Mouse (Mus musculus): Measurements from ENCODE around the gene Abcb10. TPM values are rescaled to one million over a fixed set of nuclear protein-coding genes. Genes with fewer than 3 reads are reported as not detected.

Abcb10 gene
- polyA plus RNA-seq, 1 experiment: 2.9 TPM

- TF ChIP-seq CTCF (IDR thresholded peaks at IDR 0.05; ENCODE audit: control insufficient read depth, insufficient read depth, insufficient replicate concordance, low read depth, low read length): no peak
- no peak for TF ChIP-seq POLR2A (IDR thresholded peaks at IDR 0.05; ENCODE audit: control insufficient read depth, low read depth, low read length)
- Histone ChIP-seq H3K4me1 (ENCODE audit: control insufficient read depth, insufficient read depth, low read length) (no peaks in the 10 kb centered on the region), H3K27ac (ENCODE audit: control insufficient read depth, insufficient read depth, low read depth, low read length) (no peak overlapping the region), H3K27me3 (ENCODE audit: control insufficient read depth, insufficient read depth, low read length) (no peaks in the 10 kb centered on the region), H3K4me3 (ENCODE audit: control insufficient read depth, low read depth, low read length) (no peak overlapping the region), H3K36me3 (ENCODE audit: control insufficient read depth, insufficient read depth, low read length) (no peaks in the 10 kb centered on the region; the same call in 1 of the 2 replicates)
These were observed 11.1 kb upstream of the Abcb10 start for GRCm38 (mm10) chr8:123993997-123994396.

GRCm38 (mm10) chr8:123993597-123993996, 10.7 kb upstream of the Abcb10 start:
- Histone ChIP-seq H3K4me3 (ENCODE audit: control insufficient read depth, low read depth, low read length) (no peak overlapping the region), H3K27me3 (ENCODE audit: control insufficient read depth, insufficient read depth, low read length) (no peaks in the 10 kb centered on the region), H3K27ac (ENCODE audit: control insufficient read depth, insufficient read depth, low read depth, low read length) (no peak overlapping the region), H3K36me3 (ENCODE audit: control insufficient read depth, insufficient read depth, low read length) (no peaks in the 10 kb centered on the region; the same call in 1 of the 2 replicates), H3K4me1 (ENCODE audit: control insufficient read depth, insufficient read depth, low read length) (no peaks in the 10 kb centered on the region)
- TF ChIP-seq POLR2A (IDR thresholded peaks at IDR 0.05; ENCODE audit: control insufficient read depth, low read depth, low read length) (no peak), CTCF (IDR thresholded peaks at IDR 0.05; ENCODE audit: control insufficient read depth, insufficient read depth, insufficient replicate concordance, low read depth, low read length) (no peak)

GRCm38 (mm10) chr8:123992587-123992986, 9.7 kb upstream of the Abcb10 start:
- H3K27me3 ChIP-seq (ENCODE audit: control insufficient read depth, insufficient read depth, low read length): no peaks in the 10 kb centered on the region
- TF ChIP-seq POLR2A (IDR thresholded peaks at IDR 0.05; ENCODE audit: control insufficient read depth, low read depth, low read length) (no peak), CTCF (IDR thresholded peaks at IDR 0.05; ENCODE audit: control insufficient read depth, insufficient read depth, insufficient replicate concordance, low read depth, low read length) (no peak)
- H3K36me3 ChIP-seq (ENCODE audit: control insufficient read depth, insufficient read depth, low read length): no peaks in the 10 kb centered on the region; the same call in 1 of the 2 replicates
- no peak overlapping the region for H3K27ac ChIP-seq (ENCODE audit: control insufficient read depth, insufficient read depth, low read depth, low read length)
- H3K4me3 ChIP-seq (ENCODE audit: control insufficient read depth, low read depth, low read length): no peak overlapping the region
- no peaks in the 10 kb centered on the region for H3K4me1 ChIP-seq (ENCODE audit: control insufficient read depth, insufficient read depth, low read length)

- TF ChIP-seq CTCF (IDR thresholded peaks at IDR 0.05; ENCODE audit: control insufficient read depth, insufficient read depth, insufficient replicate concordance, low read depth, low read length): no peak
- no peak for TF ChIP-seq POLR2A (IDR thresholded peaks at IDR 0.05; ENCODE audit: control insufficient read depth, low read depth, low read length)
- Histone ChIP-seq H3K36me3 (ENCODE audit: control insufficient read depth, insufficient read depth, low read length) (no peaks in the 10 kb centered on the region), H3K27me3 (ENCODE audit: control insufficient read depth, insufficient read depth, low read length) (no peaks in the 10 kb centered on the region), H3K27ac (ENCODE audit: control insufficient read depth, insufficient read depth, low read depth, low read length) (no peak overlapping the region), H3K4me3 (ENCODE audit: control insufficient read depth, low read depth, low read length) (no peak overlapping the region), H3K4me1 (ENCODE audit: control insufficient read depth, insufficient read depth, low read length) (no peaks in the 10 kb centered on the region)
These were observed 7.5 kb upstream of the Abcb10 start for GRCm38 (mm10) chr8:123990277-123991049.

- H3K27ac ChIP-seq (ENCODE audit: control insufficient read depth, insufficient read depth, low read depth, low read length): no peak overlapping the region
- no peaks in the 10 kb centered on the region for H3K36me3 ChIP-seq (ENCODE audit: control insufficient read depth, insufficient read depth, low read length)
These were observed 6.2 kb upstream of the Abcb10 start for GRCm38 (mm10) chr8:123989128-123989527.

GRCm38 (mm10) chr8:123988605-123989038, 5.7 kb upstream of the Abcb10 start:
- no peak overlapping the region for H3K27ac ChIP-seq (ENCODE audit: control insufficient read depth, insufficient read depth, low read depth, low read length)
- TF ChIP-seq POLR2A (IDR thresholded peaks at IDR 0.05; ENCODE audit: control insufficient read depth, low read depth, low read length): no peak
- no peak for TF ChIP-seq CTCF (IDR thresholded peaks at IDR 0.05; ENCODE audit: control insufficient read depth, insufficient read depth, insufficient replicate concordance, low read depth, low read length)
- H3K4me1 ChIP-seq (ENCODE audit: control insufficient read depth, insufficient read depth, low read length): no peaks in the 10 kb centered on the region
- H3K36me3 ChIP-seq (ENCODE audit: control insufficient read depth, insufficient read depth, low read length): no peaks in the 10 kb centered on the region
- no peak overlapping the region for H3K4me3 ChIP-seq (ENCODE audit: control insufficient read depth, low read depth, low read length)
- H3K27me3 ChIP-seq (ENCODE audit: control insufficient read depth, insufficient read depth, low read length): no peaks in the 10 kb centered on the region

More at GRCm38 (mm10) chr8:123989128-123989527, 6.2 kb upstream of the Abcb10 start:
- Histone ChIP-seq H3K4me3 (ENCODE audit: control insufficient read depth, low read depth, low read length) (no peak overlapping the region), H3K4me1 (ENCODE audit: control insufficient read depth, insufficient read depth, low read length) (no peaks in the 10 kb centered on the region), H3K27me3 (ENCODE audit: control insufficient read depth, insufficient read depth, low read length) (no peaks in the 10 kb centered on the region)
- no peak for TF ChIP-seq CTCF (IDR thresholded peaks at IDR 0.05; ENCODE audit: control insufficient read depth, insufficient read depth, insufficient replicate concordance, low read depth, low read length)
- TF ChIP-seq POLR2A (IDR thresholded peaks at IDR 0.05; ENCODE audit: control insufficient read depth, low read depth, low read length): no peak

- Histone ChIP-seq H3K36me3 (ENCODE audit: control insufficient read depth, insufficient read depth, low read length) (no peaks in the 10 kb centered on the region), H3K4me3 (ENCODE audit: control insufficient read depth, low read depth, low read length) (peak overlapping the region; percentile 88), H3K4me1 (ENCODE audit: control insufficient read depth, insufficient read depth, low read length) (peaks cover 4% of the 10 kb centered on the region), H3K27ac (ENCODE audit: control insufficient read depth, insufficient read depth, low read depth, low read length) (no peak overlapping the region), H3K27me3 (ENCODE audit: control insufficient read depth, insufficient read depth, low read length) (no peaks in the 10 kb centered on the region)
- no peak for TF ChIP-seq CTCF (IDR thresholded peaks at IDR 0.05; ENCODE audit: control insufficient read depth, insufficient read depth, insufficient replicate concordance, low read depth, low read length)
- no peak for TF ChIP-seq POLR2A (IDR thresholded peaks at IDR 0.05; ENCODE audit: control insufficient read depth, low read depth, low read length)
These were observed 580 bp downstream of the Abcb10 start for GRCm38 (mm10) chr8:123982291-123982793.
